8 mouse cellular contexts compared by ENCODE assay signal in genomic region chr13:52658477-52658876, GRCm38 (mm10).
DNase-seq lines count a peak whose midpoint lies in the region; ATAC-seq and TF ChIP-seq lines count a peak whose summit lies in the region.

No protein-coding gene starts in this region.

- intact Hi-C loops in gastrocnemius, adult 2 months (cut with DNase I) = loop anchor here (2.0 to 5.0 kb wide), 3 partner anchors 54 to 438 kb away; no protein-coding TSS in a partner anchor

- H3K79me2 ChIP-seq in C2C12 (ENCODE audit: control insufficient read depth, insufficient read depth) = no peaks in the 10 kb centered on the region

- H3K4me1 ChIP-seq in lung, embryonic 16.5 days (replicated peaks; ENCODE audit: control insufficient read depth, insufficient read depth, low read length) = 0 out of 2 replicates have a peak, but pooled peaks cover 2% of the 10 kb centered on the region

- peak; percentile 80; the same call in 1 of the 2 replicates for ATAC-seq in lung, embryonic 16.5 days (ENCODE audit: low read depth)

- peak; percentile 82 for DNase-seq in NIH3T3 (ENCODE audit: low read depth)
- DNase-seq in cerebellum, postnatal 10 days = peak; percentile 75 to 83
- DNase-seq in gastrocnemius, adult 2 months = peak; percentile 57
- peak; percentile 60 for DNase-seq in kidney, postnatal 25 days
- DNase-seq in retina, adult 2 months (ENCODE audit: low read depth, low spot score) = peak; percentile 18
- peak; percentile 75 for DNase-seq in thymus, postnatal 14 days

- H3K79me3 ChIP-seq in C2C12 (ENCODE audit: low read depth) = no peaks in the 10 kb centered on the region

- H3K9ac ChIP-seq in lung, embryonic 16.5 days (ENCODE audit: low read length) = no peak overlapping the region

- TF ChIP-seq CTCF in C2C12 (IDR thresholded peaks at IDR 0.05; ENCODE audit: control insufficient read depth, insufficient read depth, insufficient read length) = peak; percentile 89
- no peak; the same call in 1 of the 2 replicates for TF ChIP-seq CTCF in gastrocnemius, adult 2 months (IDR thresholded peaks at IDR 0.05)

- H3K27ac ChIP-seq in gastrocnemius, adult 2 months = no peak overlapping the region
- no peak overlapping the region for H3K27ac ChIP-seq in lung, embryonic 16.5 days (ENCODE audit: low read length)

- H3K4me2 ChIP-seq in lung, embryonic 16.5 days (ENCODE audit: low read depth, low read length) = peak overlapping the region; percentile 5; the same call in 1 of the 2 replicates

- no peaks in the 10 kb centered on the region for H3K27me3 ChIP-seq in C2C12 (ENCODE audit: control insufficient read depth, insufficient read depth, insufficient read length)
- peaks cover 3% of the 10 kb centered on the region; the same call in 1 of the 2 replicates for H3K27me3 ChIP-seq in lung, embryonic 16.5 days (ENCODE audit: control insufficient read depth, insufficient read depth, low read depth, low read length)

- no peak overlapping the region for H3K4me3 ChIP-seq in C2C12 (ENCODE audit: insufficient read depth, poor library complexity, severe bottlenecking)
- H3K4me3 ChIP-seq in gastrocnemius, adult 2 months = no peak overlapping the region
- no peak overlapping the region for H3K4me3 ChIP-seq in lung, embryonic 16.5 days (ENCODE audit: low read length)

- peak overlapping the region; percentile 31 for H3ac ChIP-seq in C2C12 (ENCODE audit: control insufficient read depth, insufficient read length, low read depth)

- H3K36me3 ChIP-seq in C2C12 (ENCODE audit: control insufficient read depth, insufficient read depth) = no peaks in the 10 kb centered on the region
- no peaks in the 10 kb centered on the region for H3K36me3 ChIP-seq in lung, embryonic 16.5 days (ENCODE audit: control insufficient read depth, insufficient read depth, low read length)

- 4% methylated on average over 8 of the region's 8 CpGs for WGBS in lung, embryonic 16.5 days

- H3K9me3 ChIP-seq in lung, embryonic 16.5 days (ENCODE audit: control insufficient read depth, low read length) = no peaks in the 10 kb centered on the region

TF ChIP-seq in C2C12, 6 proteins besides CTCF, POLR2A, EP300 and RAD21:
- TF ChIP-seq MAX (IDR thresholded peaks at IDR 0.05) (no peak), CEBPB (IDR thresholded peaks at IDR 0.05; ENCODE audit: low read depth) (no peak), MYOG (IDR thresholded peaks at IDR 0.05; ENCODE audit: control insufficient read depth, extremely low read depth, insufficient read length) (no peak), FOSL1 (IDR thresholded peaks at IDR 0.05; ENCODE audit: insufficient read depth, low read length, poor library complexity, severe bottlenecking) (no peak), MYOD1 (IDR thresholded peaks at IDR 0.05; ENCODE audit: control insufficient read depth, insufficient read length, low read depth) (no peak), USF1 (IDR thresholded peaks at IDR 0.05; ENCODE audit: low read depth) (no peak)

Comparison
In these comparisons a context has a peak if more than half of its experiments do, and no peak if none do; other contexts are left out.
1. DNase-seq: peak in every context shown above with its lines; median percentile 82 in NIH3T3; 79 in cerebellum, postnatal 10 days; 75 in thymus, postnatal 14 days; 60 in kidney, postnatal 25 days; 57 in gastrocnemius, adult 2 months; 18 in retina, adult 2 months.